Mouse (Mus musculus) small intestine, adult 2 months (tissue): ENCODE results near the gene Styk1.

ENCODE experiments used
- CTCF ChIP-seq: fragments of 200-500 bp; IDR thresholded peaks from 2 replicates; pipeline ENCODE4 v1.5.1; 2012; ENCODE audit warnings: low read depth, mild to moderate bottlenecking, control low read depth, inconsistent platforms, low read length, moderate library complexity, mixed read lengths; ENCODE audit not compliant: insufficient replicate concordance, insufficient read length; ENCODE audit errors: extremely low read depth
- POLR2A ChIP-seq: fragments of 200-500 bp; IDR thresholded peaks from 2 replicates; pipeline ENCODE4 v1.6.1; 2012; ENCODE audit warnings: low read depth, mild to moderate bottlenecking, control low read depth, inconsistent platforms, low read length, moderate library complexity

- TF ChIP-seq POLR2A, result no peak
- no peak for TF ChIP-seq CTCF
Observed at GRCm38 (mm10) chr6:131270312-131270711, 83.1 kb downstream of the Styk1 start.
